Mouse (Mus musculus) adrenal gland, postnatal 10 days (tissue): ENCODE data around the gene Pnmt. TPM values are rescaled to one million over a fixed set of nuclear protein-coding genes. Genes with fewer than 3 reads are reported as not detected.

Experiments
- DNase-seq: peaks from one replicate; pipeline ENCODE4 v3.0.0; 2021; ENCODE audit warnings: mixed read lengths
- total RNA-seq, 2 experiments: library from RNA; stranded (reverse); gene quantifications; 2 replicates each; pipeline ENCODE4 v1.2.3; 2021

Pnmt gene
- total RNA-seq, 2 experiments from 2014 or later = 442 to 819 TPM

DNA sequence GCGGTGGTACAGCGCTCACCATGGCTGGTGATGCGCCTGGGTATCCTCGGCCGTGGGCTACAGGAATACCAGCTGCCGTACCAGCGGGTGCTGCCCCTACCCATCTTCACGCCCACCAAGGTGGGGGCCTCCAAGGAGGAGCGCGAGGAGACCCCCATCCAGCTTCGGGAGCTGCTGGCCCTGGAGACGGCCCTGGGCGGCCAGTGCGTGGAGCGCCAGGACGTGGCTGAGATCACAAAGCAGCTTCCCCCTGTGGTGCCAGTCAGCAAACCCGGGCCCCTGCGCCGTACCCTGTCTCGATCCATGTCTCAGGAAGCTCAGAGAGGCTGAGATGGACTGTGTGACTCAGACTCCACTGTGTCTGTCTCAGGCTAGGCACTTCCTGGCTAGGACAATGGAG is 2.0 kb upstream of the Pnmt start:
- no peak for DNase-seq

GRCm38 (mm10) chr11:98384721-98385637 is 1.3 kb upstream of the Pnmt start:
- no peak for DNase-seq

DNA sequence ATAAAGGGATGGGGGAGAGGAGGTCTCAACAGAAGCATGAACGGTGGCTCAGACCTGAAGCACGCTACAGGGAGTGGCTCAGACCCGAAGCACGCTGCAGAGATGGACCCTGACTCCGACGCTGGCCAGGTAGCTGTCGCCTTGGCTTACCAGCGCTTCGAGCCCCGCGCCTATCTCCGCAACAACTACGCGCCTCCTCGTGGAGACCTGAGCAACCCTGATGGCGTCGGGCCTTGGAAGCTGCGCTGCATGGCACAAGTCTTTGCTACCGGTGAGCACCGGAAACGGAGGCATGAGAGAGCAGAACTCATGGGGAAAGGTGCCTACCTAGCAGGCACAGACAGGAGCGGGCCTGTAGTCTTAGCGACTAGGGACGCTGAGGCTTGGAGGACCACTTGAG is 346 bp downstream of the Pnmt start:
- no peak for DNase-seq

- no peak for DNase-seq
Measured at GRCm38 (mm10) chr11:98387056-98387577, 867 bp downstream of the Pnmt start.

DNA sequence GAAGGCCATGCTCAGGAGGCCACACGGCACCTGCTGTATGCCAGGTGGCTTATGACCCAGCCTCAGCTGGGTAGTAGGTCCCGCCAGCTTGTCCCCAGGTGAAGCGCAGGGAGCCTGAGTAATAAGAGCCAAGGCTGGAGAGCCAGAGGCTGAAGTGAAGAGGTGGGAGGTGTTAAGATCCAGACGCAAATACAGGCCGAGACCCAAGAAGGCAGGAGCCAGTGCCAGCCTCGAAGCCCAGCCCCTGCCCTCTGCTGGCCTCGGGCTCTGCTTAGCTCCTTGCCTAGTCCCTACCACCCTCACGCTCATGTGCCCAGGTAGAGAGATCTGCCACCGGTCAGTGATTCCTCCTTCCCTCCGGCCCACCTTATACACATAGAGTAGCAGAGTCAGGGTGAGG is 2.0 kb downstream of the Pnmt start:
- no peak for DNase-seq

DNA sequence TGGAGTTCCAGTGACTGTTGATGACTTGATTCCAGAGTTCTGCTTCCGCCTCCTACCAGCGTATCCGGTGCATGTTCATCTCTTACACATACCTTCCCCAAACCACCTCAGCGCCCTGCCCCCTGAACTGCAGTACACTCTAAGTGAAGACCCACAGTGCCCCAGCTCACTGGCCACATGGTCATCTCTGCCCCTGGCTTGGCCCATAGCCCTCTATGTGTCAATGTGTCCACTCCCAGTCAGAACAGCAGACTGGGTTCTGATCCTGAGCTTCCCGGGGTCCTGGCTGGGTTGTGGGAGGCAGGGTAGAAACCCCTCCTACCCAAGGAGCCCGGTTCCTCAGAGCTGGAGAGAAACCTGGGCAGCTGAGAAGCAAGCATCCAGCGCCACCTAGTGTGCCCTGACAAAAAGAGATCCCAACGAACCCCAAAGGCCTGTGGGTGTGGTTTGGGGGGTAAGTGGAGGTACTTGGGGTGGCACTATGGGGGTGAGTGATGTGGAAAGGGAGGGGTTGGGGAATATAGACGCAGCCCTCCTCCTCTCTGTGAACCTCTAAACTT is 3.1 kb downstream of the Pnmt start:
- DNase-seq = peak; percentile 62

DNA sequence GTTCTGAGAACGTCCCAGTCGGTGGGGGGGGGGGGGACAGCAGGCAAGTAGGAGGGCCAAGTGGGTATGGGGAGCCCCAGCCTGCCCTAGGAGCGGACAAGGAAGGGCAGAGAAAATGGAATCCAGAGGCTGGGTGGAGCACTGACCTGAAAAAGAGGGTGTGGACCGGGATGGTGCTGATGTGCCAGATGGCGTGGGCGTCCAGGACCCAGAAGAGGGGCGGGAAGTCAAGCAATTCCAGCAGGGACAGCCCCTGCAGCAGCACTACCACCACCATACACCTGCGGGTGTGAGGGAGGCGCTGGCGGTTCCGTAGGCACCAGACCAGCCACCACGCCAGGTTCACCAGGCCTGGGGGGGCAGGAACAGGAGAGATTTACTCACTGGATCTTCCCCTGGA is 3.9 kb downstream of the Pnmt start:
- no peak for DNase-seq

- DNase-seq = no peak
Measured at GRCm38 (mm10) chr11:98392034-98392433, 5.8 kb downstream of the Pnmt start.

GRCm38 (mm10) chr11:98392645-98393044 is 6.4 kb downstream of the Pnmt start:
- DNase-seq = no peak

DNA sequence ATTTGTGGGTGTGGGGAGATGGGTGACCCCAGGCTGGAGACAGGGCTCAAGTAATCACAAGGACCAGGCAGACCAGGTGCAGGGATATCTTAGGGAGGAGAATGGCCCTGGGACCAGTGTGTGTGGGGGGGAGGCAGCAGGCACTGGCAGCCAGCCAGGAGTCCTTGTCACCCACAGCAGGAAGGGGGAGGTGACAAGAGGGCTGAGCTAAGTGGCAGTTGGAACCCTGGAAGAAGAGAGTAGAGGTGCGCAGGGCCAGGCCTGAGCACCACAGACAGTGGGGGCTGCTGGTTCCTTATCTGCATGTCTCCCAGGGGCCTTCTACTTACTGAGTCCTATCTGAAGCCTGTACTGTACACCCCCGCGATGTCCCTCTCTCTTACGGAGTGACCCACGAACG is 7.1 kb downstream of the Pnmt start:
- peak; percentile 62 for DNase-seq

DNA sequence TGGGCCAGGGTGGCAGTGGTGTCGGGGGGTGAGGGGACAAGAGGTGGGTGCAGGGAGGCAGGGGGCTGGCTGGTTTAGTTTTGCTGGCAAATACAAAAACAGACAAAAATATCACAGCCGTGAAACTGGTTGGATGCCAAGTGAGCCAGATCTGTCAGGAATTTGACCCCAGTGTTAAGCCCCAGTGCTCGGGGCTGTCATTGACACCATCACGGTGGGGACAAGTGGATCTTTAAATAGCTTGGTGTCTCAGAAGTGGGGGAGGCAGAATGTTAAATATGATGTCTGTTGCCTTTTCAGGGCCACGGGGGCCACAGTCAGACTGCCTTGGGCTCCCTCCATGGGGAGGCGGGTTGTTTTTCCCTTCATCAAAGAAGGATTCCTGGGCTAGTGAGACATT is 8.1 kb downstream of the Pnmt start:
- no peak for DNase-seq

- DNase-seq = no peak
Measured at GRCm38 (mm10) chr11:98395041-98395440, 8.8 kb downstream of the Pnmt start.

GRCm38 (mm10) chr11:98397946-98398345 is 11.7 kb downstream of the Pnmt start:
- no peak for DNase-seq

DNA sequence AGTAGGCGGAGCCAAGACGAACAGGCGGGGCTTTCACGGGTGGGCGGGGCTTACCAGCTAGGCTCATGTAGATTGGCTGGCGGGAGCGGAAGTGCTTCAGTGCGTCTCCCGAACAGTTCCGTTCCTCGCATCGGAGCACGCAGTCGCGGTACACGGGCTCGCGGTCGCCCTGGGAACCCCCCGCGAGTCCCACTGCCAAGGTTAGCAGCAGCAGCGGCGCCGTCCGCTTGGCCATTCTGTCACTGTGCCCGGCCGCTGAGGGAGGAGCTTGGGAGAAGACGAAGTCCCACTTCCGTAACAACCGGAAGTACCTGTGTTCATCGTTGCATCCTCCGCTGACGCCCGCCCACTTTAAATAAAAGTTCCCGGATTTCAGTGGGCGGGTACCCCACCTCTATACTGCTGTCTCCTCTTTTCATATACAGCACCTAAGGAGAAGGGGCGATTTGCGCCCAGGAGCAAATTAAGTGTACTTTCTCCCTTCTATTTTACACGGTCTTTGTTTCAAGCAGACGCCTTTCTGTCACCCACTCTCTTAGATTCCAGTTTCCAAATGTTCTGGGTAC is 14.0 kb downstream of the Pnmt start, which contains the start of gene Pgap3:
Gene Pgap3, minus strand, starts transcription at position 330 of the 566 bp plus-strand sequence.
- DNase-seq = peak; percentile 92

GRCm38 (mm10) chr11:98400816-98401215 is 14.6 kb downstream of the Pnmt start:
- no peak for DNase-seq

- no peak for DNase-seq
Measured at GRCm38 (mm10) chr11:98406621-98407020, 20.4 kb downstream of the Pnmt start.

- DNase-seq = no peak
Measured at GRCm38 (mm10) chr11:98408872-98409271, 22.6 kb downstream of the Pnmt start.

- no peak for DNase-seq
Measured at GRCm38 (mm10) chr11:98409341-98409822, 23.1 kb downstream of the Pnmt start.

DNA sequence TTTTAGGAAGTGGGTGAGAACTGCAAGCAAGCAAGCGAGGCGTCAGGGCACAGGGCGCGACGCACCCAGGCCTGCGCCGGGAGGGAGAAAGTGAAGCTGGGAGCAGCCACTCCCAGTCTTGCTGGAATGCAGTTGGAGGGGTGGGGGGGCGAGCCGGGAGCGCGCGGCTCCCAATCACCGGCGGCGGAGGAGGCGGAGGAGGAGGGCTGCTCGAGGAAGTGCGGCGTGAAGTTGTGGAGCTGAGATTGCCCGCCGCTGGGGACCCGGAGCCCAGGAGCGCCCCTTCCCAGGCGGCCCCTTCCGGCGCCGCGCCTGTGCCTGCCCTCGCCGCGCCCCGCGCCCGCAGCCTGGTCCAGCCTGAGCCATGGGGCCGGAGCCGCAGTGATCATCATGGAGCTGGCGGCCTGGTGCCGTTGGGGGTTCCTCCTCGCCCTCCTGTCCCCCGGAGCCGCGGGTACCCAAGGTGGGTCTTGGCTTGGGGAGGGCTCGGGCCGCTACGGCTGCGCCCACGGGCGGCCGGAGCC is 26.1 kb downstream of the Pnmt start, which contains the start of gene Erbb2:
Gene Erbb2, plus strand, starts transcription at position 198 of the 524 bp plus-strand sequence.
- DNase-seq = peak; percentile 78

- no peak for DNase-seq
Measured at GRCm38 (mm10) chr11:98412797-98413301, 26.6 kb downstream of the Pnmt start.

GRCm38 (mm10) chr11:98413731-98414130 is 27.5 kb downstream of the Pnmt start:
- no peak for DNase-seq

DNA sequence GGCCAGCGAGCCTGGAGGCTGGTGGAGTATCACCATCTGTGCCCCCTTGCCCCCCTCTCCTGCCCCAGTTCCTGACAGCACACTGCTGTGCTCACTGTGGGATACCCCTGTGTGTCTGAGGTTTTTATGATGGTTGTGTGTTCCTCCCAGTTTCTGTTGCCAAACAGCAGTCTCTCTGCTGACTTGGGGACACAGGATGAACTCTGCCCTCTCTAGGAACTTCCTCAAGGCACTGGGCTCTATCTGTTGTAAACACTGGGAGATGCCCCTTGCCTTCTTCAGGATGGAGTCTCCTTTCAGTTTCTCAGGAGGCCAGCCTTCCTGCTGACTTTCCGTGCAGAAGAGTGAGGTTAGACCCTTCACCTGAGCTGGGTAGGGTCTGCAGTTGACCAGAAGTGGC is 27.9 kb downstream of the Pnmt start:
- DNase-seq = no peak
